Mouse (Mus musculus) limb, embryonic 15.5 days (tissue): Measurements from ENCODE around the gene Plb1. TPM values are rescaled to one million over a fixed set of nuclear protein-coding genes. Genes with fewer than 3 reads are reported as not detected.

Experiments used
- ATAC-seq: fragments of 200-750 bp; cut with Nextera tagmentation; 2 replicates; pipeline ENCODE4 v1.8.0; 2017; ENCODE audit warnings: low read depth, moderate TSS enrichment; ENCODE audit not compliant: insufficient number of reproducible peaks, low FRiP score, low TSS enrichment
- H3K27ac ChIP-seq: fragments of 300-500 bp; sonication (generic); 2 replicates; pipeline ENCODE4 v1.5.1; 2015; ENCODE audit warnings: moderate library complexity, mild to moderate bottlenecking, inconsistent platforms
- H3K27me3 ChIP-seq: fragments of 300-500 bp; sonication (generic); 2 replicates; pipeline ENCODE4 v1.6.1; 2015; ENCODE audit warnings: inconsistent platforms
- H3K36me3 ChIP-seq: fragments of 300-500 bp; sonication (generic); 2 replicates; pipeline ENCODE4 v1.6.1; 2015; ENCODE audit warnings: inconsistent platforms
- H3K4me1 ChIP-seq: fragments of 300-500 bp; sonication (generic); 2 replicates; pipeline ENCODE4 v1.6.1; 2015; ENCODE audit warnings: inconsistent platforms
- H3K4me2 ChIP-seq: fragments of 300-500 bp; sonication (generic); 2 replicates; pipeline ENCODE4 v1.6.1; 2015; ENCODE audit warnings: mild to moderate bottlenecking, inconsistent platforms
- H3K4me3 ChIP-seq: fragments of 300-500 bp; sonication (generic); 2 replicates; pipeline ENCODE4 v1.5.1; 2015; ENCODE audit warnings: mild to moderate bottlenecking, inconsistent platforms
- H3K9ac ChIP-seq: fragments of 300-500 bp; sonication (generic); 2 replicates; pipeline ENCODE4 v1.6.1; 2015; ENCODE audit warnings: inconsistent platforms
- H3K9me3 ChIP-seq: fragments of 300-500 bp; sonication (generic); 2 replicates; pipeline ENCODE4 v1.6.1; 2016; ENCODE audit warnings: inconsistent platforms
- WGBS: fragments of 180-500 bp; shearing (Covaris S2); methylation state at CpG from one replicate; pipeline ENCODE4 v1.1.7; 2015; 5-methylcytosine and 5-hydroxymethylcytosine counted together
- polyA plus RNA-seq: library from polyadenylated mRNA; unstranded; fragments of >200 nt; fragmentation: Nextera tagmentation; extraction: Ambion mirVana; gene quantifications from 2 replicates; pipeline ENCODE4 v1.2.1, GENCODE M21; 2015

Gene Plb1
- polyA plus RNA-seq, 1 experiment from 2014 or later = 1.0 TPM

GRCm38 (mm10) chr5:32206726-32207125, 25.8 kb upstream of the Plb1 start:
- no peaks in the 10 kb centered on the region for H3K27me3 ChIP-seq
- 75% methylated on average over 2 of the region's 2 CpGs for WGBS
- H3K36me3 ChIP-seq = no peaks in the 10 kb centered on the region
- ATAC-seq = no peak
- no peaks in the 10 kb centered on the region for H3K9me3 ChIP-seq
- no peak overlapping the region for H3K4me2 ChIP-seq
- no peak overlapping the region for H3K27ac ChIP-seq
- H3K4me1 ChIP-seq = no peaks in the 10 kb centered on the region
- H3K4me3 ChIP-seq = no peak overlapping the region
- no peak overlapping the region for H3K9ac ChIP-seq

GRCm38 (mm10) chr5:32208460-32208859, 24.0 kb upstream of the Plb1 start:
- Histone ChIP-seq H3K9ac (no peak overlapping the region), H3K4me1 (no peaks in the 10 kb centered on the region), H3K4me3 (no peak overlapping the region), H3K36me3 (no peaks in the 10 kb centered on the region), H3K27ac (no peak overlapping the region), H3K9me3 (no peaks in the 10 kb centered on the region), H3K4me2 (no peak overlapping the region), H3K27me3 (no peaks in the 10 kb centered on the region)
- ATAC-seq = no peak
- 76% methylated on average over 8 of the region's 8 CpGs for WGBS

- no peak overlapping the region for H3K4me2 ChIP-seq
- no peak overlapping the region for H3K27ac ChIP-seq
- H3K9ac ChIP-seq = no peak overlapping the region
- 63% methylated on average over 2 of the region's 2 CpGs for WGBS
- H3K4me3 ChIP-seq = no peak overlapping the region
- H3K9me3 ChIP-seq = no peaks in the 10 kb centered on the region
- no peaks in the 10 kb centered on the region for H3K36me3 ChIP-seq
- no peaks in the 10 kb centered on the region for H3K4me1 ChIP-seq
- no peaks in the 10 kb centered on the region for H3K27me3 ChIP-seq
- ATAC-seq = no peak
Measured at GRCm38 (mm10) chr5:32211011-32211410, 21.5 kb upstream of the Plb1 start.

GRCm38 (mm10) chr5:32213746-32214145, 18.8 kb upstream of the Plb1 start:
- Histone ChIP-seq H3K4me3 (no peak overlapping the region), H3K36me3 (no peaks in the 10 kb centered on the region), H3K27ac (no peak overlapping the region), H3K27me3 (no peaks in the 10 kb centered on the region), H3K9me3 (no peaks in the 10 kb centered on the region), H3K4me1 (no peaks in the 10 kb centered on the region), H3K4me2 (no peak overlapping the region), H3K9ac (no peak overlapping the region)
- 47% methylated on average over 4 of the region's 4 CpGs for WGBS
- no peak for ATAC-seq

- Histone ChIP-seq H3K27ac (no peak overlapping the region), H3K27me3 (no peaks in the 10 kb centered on the region), H3K4me3 (no peak overlapping the region), H3K9me3 (no peaks in the 10 kb centered on the region), H3K9ac (no peak overlapping the region), H3K36me3 (no peaks in the 10 kb centered on the region), H3K4me1 (no peaks in the 10 kb centered on the region), H3K4me2 (no peak overlapping the region)
- WGBS = 77% methylated on average over 10 of the region's 10 CpGs
- no peak for ATAC-seq
Measured at GRCm38 (mm10) chr5:32215510-32215909, 17.0 kb upstream of the Plb1 start.

- Histone ChIP-seq H3K4me3 (no peak overlapping the region), H3K4me2 (no peak overlapping the region), H3K36me3 (no peaks in the 10 kb centered on the region), H3K27ac (no peak overlapping the region), H3K9ac (no peak overlapping the region), H3K27me3 (no peaks in the 10 kb centered on the region), H3K4me1 (no peaks in the 10 kb centered on the region), H3K9me3 (no peaks in the 10 kb centered on the region)
- no peak; the same call in 1 of the 2 replicates for ATAC-seq
- WGBS = 48% methylated on average over 4 of the region's 4 CpGs
Measured at GRCm38 (mm10) chr5:32216465-32216864, 16.0 kb upstream of the Plb1 start.

GRCm38 (mm10) chr5:32217477-32217876, 15.0 kb upstream of the Plb1 start:
- Histone ChIP-seq H3K4me3 (no peak overlapping the region), H3K9ac (no peak overlapping the region), H3K4me1 (no peaks in the 10 kb centered on the region), H3K4me2 (no peak overlapping the region), H3K27me3 (no peaks in the 10 kb centered on the region), H3K36me3 (no peaks in the 10 kb centered on the region), H3K27ac (no peak overlapping the region), H3K9me3 (no peaks in the 10 kb centered on the region)
- WGBS = 83% methylated on average over 8 of the region's 8 CpGs
- 0 out of 2 replicates have a peak, but pooled peaks have one; percentile 69 for ATAC-seq

GRCm38 (mm10) chr5:32230372-32230771, 2.1 kb upstream of the Plb1 start:
- Histone ChIP-seq H3K27ac (no peak overlapping the region), H3K4me3 (no peak overlapping the region), H3K9me3 (no peaks in the 10 kb centered on the region), H3K27me3 (no peaks in the 10 kb centered on the region), H3K4me1 (0 out of 2 replicates have a peak, but pooled peaks cover 2% of the 10 kb centered on the region), H3K36me3 (no peaks in the 10 kb centered on the region), H3K4me2 (no peak overlapping the region), H3K9ac (no peak overlapping the region)
- ATAC-seq = no peak
- WGBS = 37% methylated on average over 4 of the region's 4 CpGs

GRCm38 (mm10) chr5:32239337-32239736, 6.8 kb downstream of the Plb1 start:
- no peak overlapping the region for H3K9ac ChIP-seq
- no peaks in the 10 kb centered on the region for H3K27me3 ChIP-seq
- H3K27ac ChIP-seq = no peak overlapping the region
- no peak overlapping the region for H3K4me2 ChIP-seq
- no peaks in the 10 kb centered on the region for H3K4me1 ChIP-seq
- H3K9me3 ChIP-seq = no peaks in the 10 kb centered on the region
- 69% methylated on average over 2 of the region's 2 CpGs for WGBS
- H3K36me3 ChIP-seq = no peaks in the 10 kb centered on the region
- no peak overlapping the region for H3K4me3 ChIP-seq
- ATAC-seq = no peak

GRCm38 (mm10) chr5:32240741-32241140, 8.2 kb downstream of the Plb1 start:
- no peak overlapping the region for H3K27ac ChIP-seq
- no peaks in the 10 kb centered on the region for H3K27me3 ChIP-seq
- H3K9ac ChIP-seq = no peak overlapping the region
- no peaks in the 10 kb centered on the region for H3K4me1 ChIP-seq
- ATAC-seq = 0 out of 2 replicates have a peak, but pooled peaks have one; percentile 30
- H3K9me3 ChIP-seq = no peaks in the 10 kb centered on the region
- H3K36me3 ChIP-seq = no peaks in the 10 kb centered on the region
- no peak overlapping the region for H3K4me2 ChIP-seq
- no peak overlapping the region for H3K4me3 ChIP-seq
- WGBS = 37% methylated on average over 2 of the region's 2 CpGs

GRCm38 (mm10) chr5:32243286-32243885, 10.9 kb downstream of the Plb1 start:
- no peak overlapping the region for H3K27ac ChIP-seq
- no peak overlapping the region for H3K4me2 ChIP-seq
- 87% methylated on average over 7 of the region's 7 CpGs for WGBS
- no peaks in the 10 kb centered on the region for H3K9me3 ChIP-seq
- H3K4me3 ChIP-seq = no peak overlapping the region
- H3K9ac ChIP-seq = no peak overlapping the region
- ATAC-seq = no peak
- no peaks in the 10 kb centered on the region for H3K27me3 ChIP-seq
- no peaks in the 10 kb centered on the region for H3K36me3 ChIP-seq
- H3K4me1 ChIP-seq = no peaks in the 10 kb centered on the region

GRCm38 (mm10) chr5:32245385-32245784, 12.9 kb downstream of the Plb1 start:
- Histone ChIP-seq H3K4me1 (no peaks in the 10 kb centered on the region), H3K27me3 (no peaks in the 10 kb centered on the region), H3K9ac (no peak overlapping the region), H3K36me3 (no peaks in the 10 kb centered on the region), H3K4me3 (no peak overlapping the region), H3K27ac (no peak overlapping the region), H3K9me3 (no peaks in the 10 kb centered on the region), H3K4me2 (no peak overlapping the region)
- no peak for ATAC-seq
- 89% methylated on average over 3 of the region's 3 CpGs for whole genome bisulfite sequencing

GRCm38 (mm10) chr5:32260751-32261150, 28.2 kb downstream of the Plb1 start:
- H3K36me3 ChIP-seq = no peaks in the 10 kb centered on the region
- no peak overlapping the region for H3K4me2 ChIP-seq
- no peak overlapping the region for H3K9ac ChIP-seq
- H3K9me3 ChIP-seq = no peaks in the 10 kb centered on the region
- no peak overlapping the region for H3K4me3 ChIP-seq
- H3K4me1 ChIP-seq = no peaks in the 10 kb centered on the region
- 69% methylated on average over 5 of the region's 5 CpGs for WGBS
- no peaks in the 10 kb centered on the region for H3K27me3 ChIP-seq
- no peak overlapping the region for H3K27ac ChIP-seq
- ATAC-seq = no peak
